ENCODE assay signal across 8 mouse cellular contexts in genomic region chr2:163602101-163602971, GRCm38 (mm10). TPM values are rescaled to one million over a fixed set of nuclear protein-coding genes. Genes with fewer than 3 reads are reported as not detected.
DNase-seq lines count a peak whose midpoint lies in the region; ATAC-seq and TF ChIP-seq lines count a peak whose summit lies in the region.

TSS of gene Ttpal (plus strand) at chr2:163602314.

- no peaks in the 10 kb centered on the region for H3K9me3 ChIP-seq in heart, embryonic 12.5 days (replicated peaks)
- H3K9me3 ChIP-seq in kidney, postnatal 0 days (replicated peaks; ENCODE audit: low read length): no peaks in the 10 kb centered on the region
- no peaks in the 10 kb centered on the region for H3K9me3 ChIP-seq in liver, embryonic 11.5 days (ENCODE audit: control insufficient read depth, low read length)
- H3K9me3 ChIP-seq in stomach, embryonic 14.5 days (ENCODE audit: control insufficient read depth, low read depth, low read length): no peaks in the 10 kb centered on the region

- H3K9ac ChIP-seq in heart, embryonic 12.5 days: peak within 1 kb of the TSS; percentile 97
- H3K9ac ChIP-seq in kidney, postnatal 0 days (ENCODE audit: low read depth, low read length): peak within 1 kb of the TSS; percentile 92
- H3K9ac ChIP-seq in liver, embryonic 11.5 days (ENCODE audit: low read depth, low read length): peak within 1 kb of the TSS; percentile 73
- H3K9ac ChIP-seq in stomach, embryonic 14.5 days (replicated peaks; ENCODE audit: low read depth, low read length): peak within 1 kb of the TSS; percentile 82

- H3K27ac ChIP-seq in heart, embryonic 12.5 days (ENCODE audit: poor library complexity, severe bottlenecking): peak within 1 kb of the TSS; percentile 88
- H3K27ac ChIP-seq in kidney, postnatal 0 days: peak within 1 kb of the TSS; percentile 90
- H3K27ac ChIP-seq in liver, embryonic 11.5 days (ENCODE audit: low read depth, low read length): peak within 1 kb of the TSS; percentile 39; the same call in 1 of the 2 replicates
- peak within 1 kb of the TSS; percentile 86 for H3K27ac ChIP-seq in stomach, embryonic 14.5 days (ENCODE audit: low read length)

- H3K4me3 ChIP-seq in heart, embryonic 12.5 days: peak within 1 kb of the TSS; percentile 96
- peak within 1 kb of the TSS; percentile 88 for H3K4me3 ChIP-seq in kidney, postnatal 0 days (replicated peaks; ENCODE audit: low read depth, low read length)
- peak within 1 kb of the TSS; percentile 68 for H3K4me3 ChIP-seq in liver, embryonic 11.5 days (ENCODE audit: low read depth, low read length)
- H3K4me3 ChIP-seq in stomach, embryonic 14.5 days (ENCODE audit: low read depth, low read length): peak within 1 kb of the TSS; percentile 91

- WGBS in heart, embryonic 12.5 days: 1% methylated on average over 57 of the region's 57 CpGs
- WGBS in kidney, postnatal 0 days: under 1% methylated on average over 57 of the region's 57 CpGs
- WGBS in liver, embryonic 11.5 days: 1% methylated on average over 57 of the region's 57 CpGs
- 1% methylated on average over 44 of the region's 57 CpGs for whole genome bisulfite sequencing in stomach, embryonic 14.5 days

- DNase-seq in B cell, adult 2 months: peak; percentile 96
- peak; percentile 94 for DNase-seq in brain, adult 2 months (ENCODE audit: low read depth, low spot score)
- DNase-seq in kidney, postnatal 0 days (ENCODE audit: low spot score): peak; percentile 93
- DNase-seq in liver, embryonic 11.5 days (ENCODE audit: low spot score): peak; percentile 88
- DNase-seq in naive thymus-derived CD4-positive, alpha-beta T cell, adult 2 months (ENCODE audit: low read depth): peak; percentile 93

- TF ChIP-seq CTCF in kidney, postnatal 0 days (IDR thresholded peaks at IDR 0.05; ENCODE audit: low read depth): peak; percentile 72

- peak within 1 kb of the TSS; percentile 99 for H3K4me2 ChIP-seq in heart, embryonic 12.5 days
- H3K4me2 ChIP-seq in kidney, postnatal 0 days (ENCODE audit: low read length): peak within 1 kb of the TSS; percentile 76
- H3K4me2 ChIP-seq in liver, embryonic 11.5 days: peak within 1 kb of the TSS; percentile 80
- H3K4me2 ChIP-seq in stomach, embryonic 14.5 days (replicated peaks; ENCODE audit: low read depth, low read length): peak within 1 kb of the TSS; percentile 93

- H3K36me3 ChIP-seq in heart, embryonic 12.5 days: peaks cover 4% of the 10 kb centered on the region; the same call in 1 of the 2 replicates
- no peaks in the 10 kb centered on the region for H3K36me3 ChIP-seq in kidney, postnatal 0 days (ENCODE audit: insufficient read depth, low read length)
- no peaks in the 10 kb centered on the region; the same call in 1 of the 2 replicates for H3K36me3 ChIP-seq in liver, embryonic 11.5 days (ENCODE audit: control insufficient read depth, insufficient read depth, low read length)
- no peaks in the 10 kb centered on the region; the same call in 1 of the 2 replicates for H3K36me3 ChIP-seq in stomach, embryonic 14.5 days (ENCODE audit: control insufficient read depth, insufficient read depth, low read length)

- H3K27me3 ChIP-seq in heart, embryonic 12.5 days (replicated peaks): no peaks in the 10 kb centered on the region
- no peaks in the 10 kb centered on the region for H3K27me3 ChIP-seq in kidney, postnatal 0 days (ENCODE audit: insufficient read depth, low read length)
- no peaks in the 10 kb centered on the region for H3K27me3 ChIP-seq in liver, embryonic 11.5 days (replicated peaks; ENCODE audit: control insufficient read depth, insufficient read depth, low read length)
- no peaks in the 10 kb centered on the region for H3K27me3 ChIP-seq in stomach, embryonic 14.5 days (ENCODE audit: control insufficient read depth, insufficient read depth, low read length)

- H3K4me1 ChIP-seq in heart, embryonic 12.5 days (replicated peaks): peaks cover 19% of the 10 kb centered on the region
- H3K4me1 ChIP-seq in kidney, postnatal 0 days (replicated peaks; ENCODE audit: insufficient read depth, low read length): peaks cover 8% of the 10 kb centered on the region; the same call in 1 of the 2 replicates
- H3K4me1 ChIP-seq in liver, embryonic 11.5 days (replicated peaks; ENCODE audit: control insufficient read depth, insufficient read depth, low read length): peaks cover 16% of the 10 kb centered on the region
- H3K4me1 ChIP-seq in stomach, embryonic 14.5 days (ENCODE audit: control insufficient read depth, insufficient read depth, low read length): peaks cover 9% of the 10 kb centered on the region

- peak; percentile 94 for ATAC-seq in erythroblast, adult 5-6 weeks (replicated peaks; ENCODE audit: low FRiP score, poor library complexity, severe bottlenecking)
- peak; percentile 90 for ATAC-seq in heart, embryonic 12.5 days (ENCODE audit: insufficient number of reproducible peaks, low FRiP score)
- ATAC-seq in kidney, postnatal 0 days (replicated peaks; ENCODE audit: low FRiP score, low read depth): peak; percentile 90
- peak; percentile 91 for ATAC-seq in liver, embryonic 11.5 days (replicated peaks; ENCODE audit: low FRiP score)
- peak; percentile 93 for ATAC-seq in stomach, embryonic 14.5 days (ENCODE audit: insufficient number of reproducible peaks, insufficient read depth, low FRiP score, low read depth)

RNA-seq across cellular contexts. Expression of gene Ttpal, which starts in this region (rescaled TPM):
- 6.5 and 10.0 TPM in 2 replicates for total RNA-seq in erythroblast, adult 5-6 weeks (2015; ENCODE audit: low replicate concordance)
- total RNA-seq in erythroblast, adult 5-6 weeks (2017; ENCODE audit: low replicate concordance): 5.5 and 8.8 TPM in 2 replicates
- 26.9 and 27.8 TPM in 2 replicates for polyA plus RNA-seq in heart, embryonic 12.5 days (2016; fragmentation: Nextera tagmentation; extraction: Ambion mirVana)
- 18.1 and 19.7 TPM in 2 replicates for polyA plus RNA-seq in kidney, postnatal 0 days (2015; fragmentation: Nextera tagmentation; extraction: Ambion mirVana)
- 26.1 and 29.2 TPM in 2 replicates for polyA plus RNA-seq in liver, embryonic 11.5 days (2014; fragmentation: Nextera tagmentation; extraction: Ambion mirVana)
- 37.3 and 39.6 TPM in 2 replicates for polyA plus RNA-seq in stomach, embryonic 14.5 days (2014; fragmentation: Nextera tagmentation; extraction: Ambion mirVana)

Comparison
In these comparisons a context has a peak if more than half of its experiments do, and no peak if none do; other contexts are left out.
1. Peak in every context shown above with its lines: DNase-seq, ATAC-seq, H3K4me3 ChIP-seq and H3K27ac ChIP-seq.
2. H3K27ac ChIP-seq: peak in every context shown above with its lines; median percentile 90 in kidney, postnatal 0 days; 88 in heart, embryonic 12.5 days; 86 in stomach, embryonic 14.5 days; 39 in liver, embryonic 11.5 days.